7 mouse cellular contexts compared by ENCODE assay signal in the genomic region with DNA sequence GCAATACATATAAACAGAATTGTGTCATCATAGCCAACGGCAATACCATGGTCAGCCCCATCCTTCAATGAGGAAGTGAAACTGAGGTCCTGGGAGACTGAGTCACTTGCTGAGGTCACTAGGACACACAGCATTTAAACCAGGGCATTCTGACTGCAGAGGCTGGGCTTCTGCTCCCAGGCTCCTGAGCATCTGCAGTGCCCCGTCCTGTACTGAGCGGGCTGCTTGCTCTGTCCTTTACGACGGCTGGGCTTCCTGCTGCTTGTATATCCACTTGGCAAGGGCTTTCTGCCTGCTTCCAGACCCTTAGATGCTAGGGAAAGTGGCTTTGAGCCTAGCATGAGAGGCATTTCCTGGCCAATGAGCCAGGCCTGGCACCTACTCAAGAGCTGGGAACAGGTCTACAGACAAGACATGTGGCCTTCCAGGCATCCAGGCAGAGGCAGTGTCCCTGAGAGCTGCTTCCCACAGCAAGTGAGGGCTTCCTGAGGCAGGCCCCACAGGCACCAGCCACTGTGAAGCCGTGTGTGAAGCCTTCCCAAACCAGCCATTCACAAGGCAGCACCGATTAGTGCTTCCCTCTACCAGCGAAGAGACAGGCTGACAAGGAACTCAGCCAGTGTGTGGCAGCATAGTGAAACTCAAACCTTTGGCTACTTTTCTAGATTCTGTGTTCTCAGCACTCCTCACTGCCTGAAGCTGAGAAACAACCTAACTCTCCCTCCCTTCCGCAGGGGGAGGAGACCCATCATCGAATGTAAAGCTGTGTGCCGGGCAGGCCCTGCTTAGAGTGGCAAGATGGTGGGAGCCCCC. TPM values are rescaled to one million over a fixed set of nuclear protein-coding genes. Genes with fewer than 3 reads are reported as not detected.
DNase-seq lines count a peak whose midpoint lies in the region; ATAC-seq and TF ChIP-seq lines count a peak whose summit lies in the region.

No protein-coding gene starts in this region.

- DNase-seq in adrenal gland, postnatal 14 days: peak; percentile 85
- DNase-seq in cerebellum, adult 9-10 months: peak; percentile 67
- peak; percentile 88 for DNase-seq in gastrocnemius, adult 2 months
- DNase-seq in left cerebral cortex, postnatal 10 days (ENCODE audit: extremely low spot score in 1 of 2, low spot score in 2 of 2): peak; percentile 60 to 80
- peak; percentile 74 for DNase-seq in splenic B cell, adult 2 months (ENCODE audit: low read depth, low spot score)

- intact Hi-C loops in gastrocnemius, adult 2 months (cut with DNase I): loop anchor here (1.0 to 5.0 kb wide), 2 partner anchors 58 to 274 kb away; no protein-coding TSS in a partner anchor
- intact Hi-C loops in left cerebral cortex, postnatal 10 days (cut with DNase I): no loop called here

- 0 out of 2 replicates have a peak overlapping the region, but pooled peaks have one; percentile 3 for H3K9ac ChIP-seq in hindbrain, embryonic 13.5 days

- peaks cover 3% of the 10 kb centered on the region; the same call in 1 of the 2 replicates for H3K27me3 ChIP-seq in hindbrain, embryonic 13.5 days
- no peaks in the 10 kb centered on the region for H3K27me3 ChIP-seq in splenic B cell, adult 2 months (ENCODE audit: control insufficient read depth, insufficient read depth, low read length, poor library complexity, severe bottlenecking)

- H3K4me2 ChIP-seq in hindbrain, embryonic 13.5 days: no peak overlapping the region

- H3K4me3 ChIP-seq in gastrocnemius, adult 2 months: peak overlapping the region; percentile 34
- H3K4me3 ChIP-seq in hindbrain, embryonic 13.5 days: no peak overlapping the region

- H3K4me1 ChIP-seq in hindbrain, embryonic 13.5 days (replicated peaks): peaks cover 38% of the 10 kb centered on the region

- peak; percentile 35; the same call in 1 of the 2 replicates for TF ChIP-seq CTCF in gastrocnemius, adult 2 months (IDR thresholded peaks at IDR 0.05)

- no peaks in the 10 kb centered on the region for H3K9me3 ChIP-seq in hindbrain, embryonic 13.5 days

- H3K36me3 ChIP-seq in hindbrain, embryonic 13.5 days: peaks cover 4% of the 10 kb centered on the region; the same call in 1 of the 2 replicates
- H3K36me3 ChIP-seq in splenic B cell, adult 2 months (ENCODE audit: control insufficient read depth, insufficient read depth, low read length, poor library complexity, severe bottlenecking): peaks cover 3% of the 10 kb centered on the region

- ATAC-seq in hindbrain, embryonic 13.5 days (ENCODE audit: low FRiP score): peak; percentile 55; the same call in 1 of the 2 replicates
- peak; percentile 84 for ATAC-seq in megakaryocyte, adult 5-6 weeks (ENCODE audit: poor library complexity, severe bottlenecking)

- peak overlapping the region; percentile 84 for H3K27ac ChIP-seq in gastrocnemius, adult 2 months
- peak overlapping the region; percentile 53 for H3K27ac ChIP-seq in hindbrain, embryonic 13.5 days

- WGBS in hindbrain, embryonic 13.5 days: 38% methylated on average over 11 of the region's 11 CpGs

RNA-seq across cellular contexts. Expression of a gene that starts 32.5 kb away (rescaled TPM):
- total RNA-seq in adrenal gland, postnatal 14 days (2021): 133 and 145 TPM in 2 replicates
- 10 to 100 TPM in 1 of 2 experiments, 1 to 10 TPM in 1; 5.6 to 14.8 TPM for total RNA-seq in gastrocnemius, adult 2 months (2021)
- polyA plus RNA-seq in hindbrain, embryonic 13.5 days (2015; fragmentation: Nextera tagmentation; extraction: Ambion mirVana): 29.2 and 31.7 TPM in 2 replicates
- 10 to 100 TPM; 17.1 to 19.4 TPM for total RNA-seq in left cerebral cortex, postnatal 10 days (2021)
- total RNA-seq in megakaryocyte, adult 5-6 weeks (2015): 274 and 291 TPM in 2 replicates
- total RNA-seq in megakaryocyte, adult 5-6 weeks (2017): 424 and 451 TPM in 2 replicates

RNA-seq across cellular contexts. Expression of a gene that starts 45.3 kb away (rescaled TPM):
- total RNA-seq in adrenal gland, postnatal 14 days (2021): 829 and 921 TPM in 2 replicates
- 10 to 100 TPM in 1 of 2 experiments, 1 to 10 TPM in 1; 8.0 to 15.0 TPM for total RNA-seq in gastrocnemius, adult 2 months (2021)
- polyA plus RNA-seq in hindbrain, embryonic 13.5 days (2015; fragmentation: Nextera tagmentation; extraction: Ambion mirVana): 231 TPM in 2 replicates
- total RNA-seq in left cerebral cortex, postnatal 10 days (2021): 100 to 1,000 TPM; 231 TPM
- total RNA-seq in megakaryocyte, adult 5-6 weeks (2015): 195 and 196 TPM in 2 replicates
- 517 and 539 TPM in 2 replicates for total RNA-seq in megakaryocyte, adult 5-6 weeks (2017)

Comparison
In these comparisons a context has a peak if more than half of its experiments do, and no peak if none do; other contexts are left out.
1. RNA of a gene that starts 45.3 kb away (total RNA-seq): 829 to 921 TPM in adrenal gland, postnatal 14 days, 195 to 539 TPM in megakaryocyte, adult 5-6 weeks and 231 TPM in left cerebral cortex, postnatal 10 days; 8.0 to 15.0 TPM in gastrocnemius, adult 2 months; every median in the first group is over 10 times any median in the second.
2. Peak in every context shown above with its lines, with median percentiles within 50 percentile points of each other: DNase-seq.